In the genomic region with DNA sequence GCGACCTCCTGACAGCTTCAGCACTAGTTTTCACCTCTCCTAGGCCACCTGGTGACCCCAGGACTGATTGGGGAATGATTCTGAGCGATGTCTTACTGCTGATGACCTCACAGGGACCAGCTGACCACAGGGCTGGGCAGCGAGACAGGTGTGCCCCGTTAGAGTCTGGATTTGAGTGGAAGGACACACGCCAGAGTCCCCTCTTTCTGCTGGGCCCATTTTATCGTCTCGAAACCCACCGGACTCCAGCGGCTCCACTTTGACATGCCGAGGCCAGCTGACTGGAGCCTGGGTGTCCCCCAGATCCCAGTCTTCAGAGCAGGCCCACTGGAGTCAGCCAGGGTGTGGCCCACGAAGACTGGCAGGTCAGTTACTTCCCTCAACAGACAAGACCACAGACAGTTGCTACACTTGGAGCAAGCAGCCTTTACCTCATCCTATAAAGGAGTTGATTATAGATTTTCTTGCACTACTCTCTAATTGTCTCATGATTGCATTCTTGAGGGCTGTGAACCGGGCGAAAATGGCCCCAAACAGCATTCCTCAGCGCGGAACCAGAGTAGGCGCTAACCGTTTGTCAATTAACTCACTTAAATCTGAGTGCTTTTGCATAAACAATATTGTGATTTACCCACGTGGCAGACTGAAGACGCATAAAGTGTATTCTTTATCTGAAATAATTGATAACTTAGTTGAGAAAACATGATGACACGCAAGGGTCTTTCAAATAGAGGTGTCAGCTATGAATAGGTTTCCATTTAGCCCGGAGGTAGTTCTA, we compare ENCODE assay signal across 8 mouse cellular contexts. TPM values are rescaled to one million over a fixed set of nuclear protein-coding genes. Genes with fewer than 3 reads are reported as not detected.
A peak's percentile ranks its signal among the peaks of the same experiment; 100 is the strongest.
DNase-seq lines count a peak whose midpoint lies in the region; ATAC-seq and TF ChIP-seq lines count a peak whose summit lies in the region.

No protein-coding gene starts in this region.

- H3K9me3 ChIP-seq in kidney, embryonic 14.5 days (ENCODE audit: control insufficient read depth, low read length) = no peaks in the 10 kb centered on the region
- H3K9me3 ChIP-seq in ES-Bruce4 (replicated peaks; ENCODE audit: control insufficient read depth, insufficient read depth, low read length, poor library complexity, severe bottlenecking) = no peaks in the 10 kb centered on the region
- H3K9me3 ChIP-seq in embryonic facial prominence, embryonic 13.5 days = no peaks in the 10 kb centered on the region
- H3K9me3 ChIP-seq in intestine, embryonic 16.5 days (ENCODE audit: control insufficient read depth, low read length) = no peaks in the 10 kb centered on the region
- no peaks in the 10 kb centered on the region for H3K9me3 ChIP-seq in midbrain, embryonic 13.5 days

- peak; percentile 6 for ATAC-seq in kidney, embryonic 14.5 days (ENCODE audit: low FRiP score, low TSS enrichment)
- ATAC-seq in embryonic facial prominence, embryonic 13.5 days (ENCODE audit: insufficient number of reproducible peaks, insufficient read depth, low FRiP score, low TSS enrichment, low read depth) = no peak
- ATAC-seq in intestine, embryonic 16.5 days = no peak
- ATAC-seq in midbrain, embryonic 13.5 days = 0 out of 2 replicates have a peak, but pooled peaks have one; percentile 0

- peak overlapping the region; percentile 66 for H3K9ac ChIP-seq in kidney, embryonic 14.5 days (ENCODE audit: low read depth, low read length)
- H3K9ac ChIP-seq in ES-Bruce4 (ENCODE audit: low read depth, poor library complexity, severe bottlenecking) = peak overlapping the region; percentile 81
- peak overlapping the region; percentile 85 for H3K9ac ChIP-seq in embryonic facial prominence, embryonic 13.5 days
- peak overlapping the region; percentile 81 for H3K9ac ChIP-seq in intestine, embryonic 16.5 days (ENCODE audit: low read depth, low read length)
- H3K9ac ChIP-seq in midbrain, embryonic 13.5 days (replicated peaks) = peak overlapping the region; percentile 74

- H3K27ac ChIP-seq in kidney, embryonic 14.5 days (ENCODE audit: low read depth, low read length) = peak overlapping the region; percentile 87
- peak overlapping the region; percentile 24; the same call in 1 of the 2 replicates for H3K27ac ChIP-seq in ES-Bruce4 (ENCODE audit: insufficient read depth, low read length)
- peak overlapping the region; percentile 92 for H3K27ac ChIP-seq in embryonic facial prominence, embryonic 13.5 days
- peak overlapping the region; percentile 98 for H3K27ac ChIP-seq in intestine, embryonic 16.5 days (ENCODE audit: low read length)
- peak overlapping the region; percentile 91 for H3K27ac ChIP-seq in midbrain, embryonic 13.5 days

- H3K36me3 ChIP-seq in kidney, embryonic 14.5 days (ENCODE audit: control insufficient read depth, insufficient read depth, low read length) = peaks cover 21% of the 10 kb centered on the region
- no peaks in the 10 kb centered on the region for H3K36me3 ChIP-seq in ES-Bruce4 (ENCODE audit: control insufficient read depth, insufficient read depth, low read length, poor library complexity, severe bottlenecking)
- H3K36me3 ChIP-seq in embryonic facial prominence, embryonic 13.5 days = peaks cover 30% of the 10 kb centered on the region
- H3K36me3 ChIP-seq in intestine, embryonic 16.5 days (ENCODE audit: control insufficient read depth, insufficient read depth, low read length) = no peaks in the 10 kb centered on the region
- peaks cover 23% of the 10 kb centered on the region for H3K36me3 ChIP-seq in midbrain, embryonic 13.5 days

- no peak for DNase-seq in kidney, postnatal 25 days
- DNase-seq in adrenal gland, postnatal 36 days = no peak
- no peak for DNase-seq in layer of hippocampus, adult 11-12 months (ENCODE audit: low spot score)

- H3K4me1 ChIP-seq in kidney, embryonic 14.5 days (ENCODE audit: control insufficient read depth, insufficient read depth, low read length) = peaks cover 31% of the 10 kb centered on the region
- H3K4me1 ChIP-seq in ES-Bruce4 (ENCODE audit: control insufficient read depth, insufficient read depth, low read length) = peaks cover 10% of the 10 kb centered on the region
- peaks cover 55% of the 10 kb centered on the region for H3K4me1 ChIP-seq in embryonic facial prominence, embryonic 13.5 days
- peaks cover 27% of the 10 kb centered on the region for H3K4me1 ChIP-seq in intestine, embryonic 16.5 days (ENCODE audit: control insufficient read depth, insufficient read depth, low read length)
- peaks cover 64% of the 10 kb centered on the region for H3K4me1 ChIP-seq in midbrain, embryonic 13.5 days (replicated peaks)

- 13% methylated on average over 21 of the region's 21 CpGs for WGBS in kidney, embryonic 14.5 days
- WGBS in embryonic facial prominence, embryonic 13.5 days = 10% methylated on average over 21 of the region's 21 CpGs
- WGBS in intestine, embryonic 16.5 days = 12% methylated on average over 21 of the region's 21 CpGs
- WGBS in midbrain, embryonic 13.5 days = 16% methylated on average over 21 of the region's 21 CpGs

- H3K27me3 ChIP-seq in kidney, embryonic 14.5 days (ENCODE audit: control insufficient read depth, insufficient read depth, low read length) = no peaks in the 10 kb centered on the region
- H3K27me3 ChIP-seq in ES-Bruce4 (ENCODE audit: control insufficient read depth, insufficient read depth, low read length, poor library complexity, severe bottlenecking) = no peaks in the 10 kb centered on the region
- H3K27me3 ChIP-seq in embryonic facial prominence, embryonic 13.5 days = no peaks in the 10 kb centered on the region
- H3K27me3 ChIP-seq in intestine, embryonic 16.5 days (replicated peaks; ENCODE audit: control insufficient read depth, insufficient read depth, low read length) = no peaks in the 10 kb centered on the region
- peaks cover 11% of the 10 kb centered on the region for H3K27me3 ChIP-seq in midbrain, embryonic 13.5 days

- no peak for TF ChIP-seq CTCF in ES-Bruce4 (IDR thresholded peaks at IDR 0.05; ENCODE audit: low read depth, low read length)

- TF ChIP-seq EP300 in ES-Bruce4 (IDR thresholded peaks at IDR 0.05; ENCODE audit: insufficient read depth, low read depth, low read length) = no peak

- peak overlapping the region; percentile 63 for H3K4me3 ChIP-seq in kidney, embryonic 14.5 days (ENCODE audit: low read length)
- peak overlapping the region; percentile 79 for H3K4me3 ChIP-seq in ES-Bruce4 (ENCODE audit: low read depth, low read length)
- peak overlapping the region; percentile 71 for H3K4me3 ChIP-seq in embryonic facial prominence, embryonic 13.5 days
- peak overlapping the region; percentile 76 for H3K4me3 ChIP-seq in intestine, embryonic 16.5 days (ENCODE audit: low read length)
- H3K4me3 ChIP-seq in midbrain, embryonic 13.5 days (replicated peaks) = peak overlapping the region; percentile 67

- TF ChIP-seq POLR2A in ES-Bruce4 (IDR thresholded peaks at IDR 0.05; ENCODE audit: insufficient read depth, low read length) = no peak

- H3K4me2 ChIP-seq in kidney, embryonic 14.5 days (replicated peaks; ENCODE audit: low read depth, low read length) = peak overlapping the region; percentile 86
- peak overlapping the region; percentile 85 for H3K4me2 ChIP-seq in embryonic facial prominence, embryonic 13.5 days
- H3K4me2 ChIP-seq in intestine, embryonic 16.5 days (ENCODE audit: low read depth, low read length) = peak overlapping the region; percentile 86
- H3K4me2 ChIP-seq in midbrain, embryonic 13.5 days (replicated peaks) = peak overlapping the region; percentile 74

RNA-seq across cellular contexts. Expression of a gene that starts 0.6 kb away (rescaled TPM):
- polyA plus RNA-seq in kidney, embryonic 14.5 days (2014; fragmentation: Nextera tagmentation; extraction: Ambion mirVana) = 21.6 and 26.8 TPM in 2 replicates
- 11.3 and 12.6 TPM in 2 replicates for polyA plus RNA-seq in ES-Bruce4 (2011; ENCODE audit: insufficient read depth, insufficient read length, low read depth, missing spikeins)
- polyA plus RNA-seq in embryonic facial prominence, embryonic 13.5 days (2015; fragmentation: Nextera tagmentation; extraction: Ambion mirVana) = 41.0 and 41.2 TPM in 2 replicates
- 52.7 and 59.2 TPM in 2 replicates for polyA plus RNA-seq in intestine, embryonic 16.5 days (2015; fragmentation: Nextera tagmentation; extraction: Ambion mirVana)
- 20.1 and 25.4 TPM in 2 replicates for polyA plus RNA-seq in midbrain, embryonic 13.5 days (2015; fragmentation: Nextera tagmentation; extraction: Ambion mirVana)
- 10 to 100 TPM; 44.4 to 62.2 TPM for total RNA-seq in adrenal gland, postnatal 36 days (2021)

RNA-seq across cellular contexts. Expression of a gene that starts 0.9 kb away (rescaled TPM):
- polyA plus RNA-seq in kidney, embryonic 14.5 days (2014; fragmentation: Nextera tagmentation; extraction: Ambion mirVana) = 45.5 and 60.2 TPM in 2 replicates
- polyA plus RNA-seq in ES-Bruce4 (2011; ENCODE audit: insufficient read depth, insufficient read length, low read depth, missing spikeins) = 30.9 and 34.0 TPM in 2 replicates
- polyA plus RNA-seq in embryonic facial prominence, embryonic 13.5 days (2015; fragmentation: Nextera tagmentation; extraction: Ambion mirVana) = 55.7 and 62.1 TPM in 2 replicates
- 37.0 and 38.1 TPM in 2 replicates for polyA plus RNA-seq in intestine, embryonic 16.5 days (2015; fragmentation: Nextera tagmentation; extraction: Ambion mirVana)
- 95.9 and 102 TPM in 2 replicates for polyA plus RNA-seq in midbrain, embryonic 13.5 days (2015; fragmentation: Nextera tagmentation; extraction: Ambion mirVana)
- total RNA-seq in adrenal gland, postnatal 36 days (2021) = 10 to 100 TPM; 36.5 to 44.0 TPM

RNA-seq across cellular contexts. Expression of a gene that starts 11.0 kb away (rescaled TPM):
- 0.57 and 0.60 TPM in 2 replicates for polyA plus RNA-seq in kidney, embryonic 14.5 days (2014; fragmentation: Nextera tagmentation; extraction: Ambion mirVana)
- polyA plus RNA-seq in ES-Bruce4 (2011; ENCODE audit: insufficient read depth, insufficient read length, low read depth, missing spikeins) = 0.88 TPM in 1 of 2 replicates, not detected in the other
- 3.3 and 3.5 TPM in 2 replicates for polyA plus RNA-seq in embryonic facial prominence, embryonic 13.5 days (2015; fragmentation: Nextera tagmentation; extraction: Ambion mirVana)
- 0.12 and 0.57 TPM in 2 replicates for polyA plus RNA-seq in intestine, embryonic 16.5 days (2015; fragmentation: Nextera tagmentation; extraction: Ambion mirVana)
- not detected in 2 replicates for polyA plus RNA-seq in midbrain, embryonic 13.5 days (2015; fragmentation: Nextera tagmentation; extraction: Ambion mirVana)
- under 1 TPM; 0.26 to 0.36 TPM for total RNA-seq in adrenal gland, postnatal 36 days (2021)

RNA-seq across cellular contexts. Expression of a gene that starts 20.9 kb away (rescaled TPM):
- polyA plus RNA-seq in kidney, embryonic 14.5 days (2014; fragmentation: Nextera tagmentation; extraction: Ambion mirVana) = 104 and 105 TPM in 2 replicates
- 51.6 and 59.8 TPM in 2 replicates for polyA plus RNA-seq in ES-Bruce4 (2011; ENCODE audit: insufficient read depth, insufficient read length, low read depth, missing spikeins)
- polyA plus RNA-seq in embryonic facial prominence, embryonic 13.5 days (2015; fragmentation: Nextera tagmentation; extraction: Ambion mirVana) = 106 and 109 TPM in 2 replicates
- 113 and 117 TPM in 2 replicates for polyA plus RNA-seq in intestine, embryonic 16.5 days (2015; fragmentation: Nextera tagmentation; extraction: Ambion mirVana)
- polyA plus RNA-seq in midbrain, embryonic 13.5 days (2015; fragmentation: Nextera tagmentation; extraction: Ambion mirVana) = 80.4 and 95.0 TPM in 2 replicates
- total RNA-seq in adrenal gland, postnatal 36 days (2021) = 10 to 100 TPM; 89.8 to 91.1 TPM

RNA-seq across cellular contexts. Expression of a gene that starts 23.5 kb away (rescaled TPM):
- 23.8 and 25.7 TPM in 2 replicates for polyA plus RNA-seq in kidney, embryonic 14.5 days (2014; fragmentation: Nextera tagmentation; extraction: Ambion mirVana)
- polyA plus RNA-seq in ES-Bruce4 (2011; ENCODE audit: insufficient read depth, insufficient read length, low read depth, missing spikeins) = 4.8 and 7.7 TPM in 2 replicates
- 20.2 and 22.8 TPM in 2 replicates for polyA plus RNA-seq in embryonic facial prominence, embryonic 13.5 days (2015; fragmentation: Nextera tagmentation; extraction: Ambion mirVana)
- 28.5 and 28.7 TPM in 2 replicates for polyA plus RNA-seq in intestine, embryonic 16.5 days (2015; fragmentation: Nextera tagmentation; extraction: Ambion mirVana)
- 46.5 and 49.6 TPM in 2 replicates for polyA plus RNA-seq in midbrain, embryonic 13.5 days (2015; fragmentation: Nextera tagmentation; extraction: Ambion mirVana)
- 10 to 100 TPM; 11.0 to 16.2 TPM for total RNA-seq in adrenal gland, postnatal 36 days (2021)

Comparison
In these comparisons a context has a peak if more than half of its experiments do, and no peak if none do; other contexts are left out.
1. ATAC-seq: peak in kidney, embryonic 14.5 days (single experiment) and midbrain, embryonic 13.5 days (single experiment); none in embryonic facial prominence, embryonic 13.5 days (single experiment) and intestine, embryonic 16.5 days (single experiment).
2. H3K27ac ChIP-seq: peak in every context shown above with its lines; median percentile 98 in intestine, embryonic 16.5 days; 92 in embryonic facial prominence, embryonic 13.5 days; 91 in midbrain, embryonic 13.5 days; 87 in kidney, embryonic 14.5 days; 24 in ES-Bruce4.
3. Peak in every context shown above with its lines, with median percentiles within 50 percentile points of each other: H3K4me2 ChIP-seq, H3K4me3 ChIP-seq and H3K9ac ChIP-seq.